Mouse (Mus musculus): Measurements from ENCODE around the gene Psma1.

The Psma1 gene

GRCm38 (mm10) chr7:114268446-114268845 is 7.5 kb downstream of the Psma1 start:
- DNase-seq: no peak

GRCm38 (mm10) chr7:114253885-114254833 is 21.8 kb downstream of the Psma1 start, which contains the start of gene Copb1:
Copb1 (minus strand) TSS chr7:114254711.
- peak; percentile 95 for DNase-seq

GRCm38 (mm10) chr7:114251684-114252083 is 24.2 kb downstream of the Psma1 start:
- no peak for DNase-seq

GRCm38 (mm10) chr7:114233980-114234379 is 41.9 kb downstream of the Psma1 start:
- no peak for DNase-seq

GRCm38 (mm10) chr7:114232982-114233381 is 42.9 kb downstream of the Psma1 start:
- no peak for DNase-seq

- no peak for DNase-seq
Observed at GRCm38 (mm10) chr7:114231857-114232256, 44.1 kb downstream of the Psma1 start.

- no peak for DNase-seq
Observed at GRCm38 (mm10) chr7:114226521-114226920, 49.4 kb downstream of the Psma1 start.

- DNase-seq: no peak
Observed at GRCm38 (mm10) chr7:114220433-114220832, 55.5 kb downstream of the Psma1 start.

GRCm38 (mm10) chr7:114216908-114217307 is 59.0 kb downstream of the Psma1 start:
- no peak for DNase-seq

Measured in thymus, postnatal 14 days (tissue).